Mouse (Mus musculus): ENCODE measurements around the gene Ctdsp2. TPM values are rescaled to one million over a fixed set of nuclear protein-coding genes. Genes with fewer than 3 reads are reported as not detected.
A peak's percentile ranks its signal among the peaks of the same experiment; 100 is the strongest.

Ctdsp2 gene
- polyA plus RNA-seq, 1 experiment from 2014 or later, result 39.6 TPM

DNA sequence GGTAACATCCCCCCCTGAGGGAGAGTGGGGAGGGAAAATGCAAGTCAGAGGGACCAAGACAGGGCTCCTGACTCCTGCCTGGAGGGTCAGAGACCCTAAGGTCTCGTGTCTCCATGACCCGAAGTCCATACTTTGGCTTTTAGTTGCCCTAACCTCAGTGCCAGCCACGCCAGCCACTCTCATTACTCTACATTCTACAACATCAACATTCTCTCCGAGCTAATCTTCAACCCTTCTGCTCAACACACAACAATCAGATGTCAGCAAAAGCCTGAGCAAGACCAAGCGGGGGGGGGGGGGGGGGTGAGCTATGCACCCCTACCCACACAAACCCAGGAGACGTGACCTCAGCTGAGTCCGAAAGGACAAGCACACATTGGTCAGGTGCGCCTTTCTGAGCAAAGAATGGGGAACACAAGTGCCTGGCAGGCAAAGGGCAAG lies 54.8 kb downstream of the Ctdsp2 start:
- no peak overlapping the region for H3K4me2 ChIP-seq
- no peak overlapping the region for H3K9ac ChIP-seq
- H3K27me3 ChIP-seq (replicated peaks), result peaks cover 16% of the 10 kb centered on the region
- WGBS, result 76% methylated on average over 8 of the region's 8 CpGs
- H3K4me3 ChIP-seq, result no peak overlapping the region
- H3K9me3 ChIP-seq, result no peaks in the 10 kb centered on the region
- peaks cover 8% of the 10 kb centered on the region for H3K4me1 ChIP-seq
- no peak for ATAC-seq (ENCODE audit: extremely low read depth, insufficient number of reproducible peaks, low FRiP score, low TSS enrichment)
- peaks cover 12% of the 10 kb centered on the region for H3K36me3 ChIP-seq
- H3K27ac ChIP-seq (replicated peaks), result no peak overlapping the region

- H3K4me3 ChIP-seq, result no peak overlapping the region
- WGBS, result 72% methylated on average over 12 of the region's 12 CpGs
- H3K9me3 ChIP-seq, result no peaks in the 10 kb centered on the region
- peaks cover 37% of the 10 kb centered on the region for H3K27me3 ChIP-seq (replicated peaks)
- H3K36me3 ChIP-seq, result no peaks in the 10 kb centered on the region
- H3K9ac ChIP-seq, result no peak overlapping the region
- H3K27ac ChIP-seq (replicated peaks), result no peak overlapping the region
- peaks cover 4% of the 10 kb centered on the region; the same call in 1 of the 2 replicates for H3K4me1 ChIP-seq
- no peak for ATAC-seq (ENCODE audit: extremely low read depth, insufficient number of reproducible peaks, low FRiP score, low TSS enrichment)
- H3K4me2 ChIP-seq, result no peak overlapping the region
Observed at GRCm38 (mm10) chr10:127036273-127036672, 57.8 kb downstream of the Ctdsp2 start.

DNA sequence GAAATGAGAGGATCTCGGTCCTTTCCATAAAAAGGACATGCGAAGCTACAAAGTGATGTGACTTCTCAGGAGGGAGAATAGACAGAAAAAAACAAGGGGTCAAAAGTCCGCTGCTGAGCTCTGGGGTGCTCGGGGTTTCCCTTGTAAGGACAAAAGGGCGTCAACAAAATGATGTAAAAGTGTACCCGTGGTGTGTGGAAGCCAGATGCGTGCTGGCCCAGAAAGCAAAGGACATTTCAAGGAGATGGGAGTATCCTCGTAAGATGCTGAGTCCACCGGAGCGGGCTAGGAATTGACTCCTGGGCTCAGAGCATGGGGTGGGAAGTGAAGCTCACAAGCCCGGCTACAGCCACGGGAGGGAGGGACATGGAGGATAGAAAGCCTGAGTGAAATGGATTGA lies 59.1 kb downstream of the Ctdsp2 start:
- peaks cover 37% of the 10 kb centered on the region for H3K27me3 ChIP-seq (replicated peaks)
- H3K9me3 ChIP-seq, result no peaks in the 10 kb centered on the region
- no peaks in the 10 kb centered on the region for H3K36me3 ChIP-seq
- WGBS, result 69% methylated on average over 12 of the region's 12 CpGs
- H3K27ac ChIP-seq (replicated peaks), result no peak overlapping the region
- peaks cover 8% of the 10 kb centered on the region for H3K4me1 ChIP-seq
- no peak overlapping the region for H3K4me3 ChIP-seq
- no peak for ATAC-seq (ENCODE audit: extremely low read depth, insufficient number of reproducible peaks, low FRiP score, low TSS enrichment)
- H3K9ac ChIP-seq, result no peak overlapping the region
- no peak overlapping the region for H3K4me2 ChIP-seq

GRCm38 (mm10) chr10:127040569-127041214 lies 62.2 kb downstream of the Ctdsp2 start:
- H3K27ac ChIP-seq (replicated peaks), result no peak overlapping the region
- H3K4me1 ChIP-seq, result peaks cover 13% of the 10 kb centered on the region
- H3K36me3 ChIP-seq, result peaks cover 21% of the 10 kb centered on the region
- peaks cover 37% of the 10 kb centered on the region for H3K27me3 ChIP-seq (replicated peaks)
- H3K4me2 ChIP-seq, result peak overlapping the region; percentile 97
- WGBS, result 2% methylated on average over 20 of the region's 20 CpGs
- no peaks in the 10 kb centered on the region for H3K9me3 ChIP-seq
- ATAC-seq (ENCODE audit: extremely low read depth, insufficient number of reproducible peaks, low FRiP score, low TSS enrichment), result no peak
- peak overlapping the region; percentile 86 for H3K4me3 ChIP-seq
- peak overlapping the region; percentile 86 for H3K9ac ChIP-seq

DNA sequence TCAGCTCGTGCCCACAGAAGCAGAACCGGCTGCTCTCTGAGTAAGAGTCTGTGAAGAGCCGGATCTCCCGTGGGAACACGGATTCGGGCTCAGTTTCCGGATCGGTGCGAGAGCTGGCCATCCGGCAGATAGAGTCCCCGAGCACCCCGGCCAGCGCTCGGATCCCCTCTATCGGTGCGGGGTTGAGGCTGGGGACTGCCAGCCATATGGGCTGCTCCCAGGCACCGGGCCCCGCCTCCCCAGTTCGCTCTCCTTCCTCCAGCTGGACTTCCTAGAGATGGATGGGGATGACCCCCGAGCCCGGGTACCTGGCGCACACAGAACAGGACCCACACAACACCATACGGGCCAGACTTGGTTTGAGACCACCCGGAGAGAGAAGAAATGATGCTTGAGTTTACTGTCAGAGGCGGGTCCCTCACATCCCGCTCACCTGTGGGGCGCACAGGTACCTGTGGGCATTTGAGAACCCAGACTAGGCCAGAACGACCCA lies 62.8 kb downstream of the Ctdsp2 start, which contains the start of the genes Mettl1 and Eef1akmt3:
TSS of gene Mettl1 (plus strand) at position 141 of the 493 bp plus-strand sequence.
TSS of gene Eef1akmt3 (minus strand) at position 240 of the 493 bp plus-strand sequence.
- ATAC-seq (ENCODE audit: extremely low read depth, insufficient number of reproducible peaks, low FRiP score, low TSS enrichment), result peak; percentile 23; the same call in 1 of the 2 replicates
- peak within 1 kb of the TSS; percentile 97 for H3K4me2 ChIP-seq
- no peaks in the 10 kb centered on the region for H3K9me3 ChIP-seq
- 0% methylated on average over 28 of the region's 28 CpGs for WGBS
- H3K27me3 ChIP-seq (replicated peaks), result peaks cover 36% of the 10 kb centered on the region
- H3K4me3 ChIP-seq, result peak within 1 kb of the TSS; percentile 86
- peak within 1 kb of the TSS; percentile 69 for H3K27ac ChIP-seq (replicated peaks)
- peaks cover 13% of the 10 kb centered on the region for H3K4me1 ChIP-seq
- peaks cover 23% of the 10 kb centered on the region for H3K36me3 ChIP-seq
- H3K9ac ChIP-seq, result peak within 1 kb of the TSS; percentile 86

DNA sequence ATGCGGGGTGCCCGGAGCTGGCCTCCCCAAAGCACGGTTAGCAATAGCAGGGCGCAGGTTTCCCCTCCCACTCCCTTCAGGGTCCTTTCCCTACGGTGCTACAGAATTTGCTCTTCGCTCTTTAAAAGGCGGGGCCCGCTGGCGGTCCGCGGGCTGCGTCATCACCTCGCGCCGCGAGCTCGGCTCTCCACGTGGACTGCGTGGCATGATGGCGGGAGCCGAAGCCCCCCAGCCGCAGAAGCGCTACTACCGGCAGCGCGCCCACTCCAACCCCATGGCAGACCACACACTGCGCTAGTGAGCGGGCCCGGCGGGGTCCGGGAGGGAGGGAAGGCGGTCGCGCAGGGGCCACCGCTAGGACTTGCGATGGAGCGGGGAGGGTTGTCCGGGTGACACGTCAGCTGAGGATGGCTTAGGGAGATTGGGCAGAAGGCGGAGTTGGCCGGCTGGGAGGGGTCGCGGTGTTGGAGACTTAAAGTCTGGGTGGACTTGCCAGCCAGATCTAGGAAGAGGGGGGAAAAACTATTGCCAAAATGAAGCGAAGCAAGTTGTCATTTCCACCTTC lies 63.3 kb downstream of the Ctdsp2 start:
- H3K27me3 ChIP-seq (replicated peaks), result peaks cover 37% of the 10 kb centered on the region
- H3K27ac ChIP-seq (replicated peaks), result peak overlapping the region; percentile 69
- no peaks in the 10 kb centered on the region for H3K9me3 ChIP-seq
- peaks cover 13% of the 10 kb centered on the region for H3K4me1 ChIP-seq
- WGBS, result under 1% methylated on average over 44 of the region's 44 CpGs
- peak; percentile 74 for ATAC-seq (ENCODE audit: extremely low read depth, insufficient number of reproducible peaks, low FRiP score, low TSS enrichment)
- peak overlapping the region; percentile 97 for H3K4me2 ChIP-seq
- peak overlapping the region; percentile 86 for H3K4me3 ChIP-seq
- H3K9ac ChIP-seq, result peak overlapping the region; percentile 86
- H3K36me3 ChIP-seq, result peaks cover 28% of the 10 kb centered on the region

GRCm38 (mm10) chr10:127042468-127043115 lies 64.1 kb downstream of the Ctdsp2 start:
- Histone ChIP-seq H3K4me1 (peaks cover 13% of the 10 kb centered on the region), H3K9me3 (no peaks in the 10 kb centered on the region), H3K4me3 (peak overlapping the region; percentile 86), H3K27me3 (replicated peaks) (peaks cover 40% of the 10 kb centered on the region), H3K36me3 (peaks cover 28% of the 10 kb centered on the region), H3K27ac (replicated peaks) (peak overlapping the region; percentile 69; the same call in 1 of the 2 replicates), H3K9ac (peak overlapping the region; percentile 86), H3K4me2 (peak overlapping the region; percentile 97)
- 22% methylated on average over 5 of the region's 5 CpGs for WGBS
- no peak for ATAC-seq (ENCODE audit: extremely low read depth, insufficient number of reproducible peaks, low FRiP score, low TSS enrichment)

GRCm38 (mm10) chr10:127043187-127043586 lies 64.7 kb downstream of the Ctdsp2 start:
- Histone ChIP-seq H3K27me3 (replicated peaks) (peaks cover 40% of the 10 kb centered on the region), H3K9ac (no peak overlapping the region; the same call in 1 of the 2 replicates), H3K4me1 (peaks cover 13% of the 10 kb centered on the region), H3K36me3 (peaks cover 28% of the 10 kb centered on the region), H3K9me3 (no peaks in the 10 kb centered on the region), H3K4me2 (no peak overlapping the region), H3K4me3 (no peak overlapping the region), H3K27ac (replicated peaks) (no peak overlapping the region)
- WGBS, result 90% methylated on average over 6 of the region's 6 CpGs
- ATAC-seq (ENCODE audit: extremely low read depth, insufficient number of reproducible peaks, low FRiP score, low TSS enrichment), result no peak

GRCm38 (mm10) chr10:127047954-127048353 lies 69.4 kb downstream of the Ctdsp2 start, which contains the start of gene Cyp27b1:
Gene Cyp27b1 (plus strand): TSS chr10:127048250.
- Histone ChIP-seq H3K9ac (peak within 1 kb of the TSS; percentile 50; the same call in 1 of the 2 replicates), H3K27ac (replicated peaks) (no peak within 1 kb of the TSS), H3K4me2 (peak within 1 kb of the TSS; percentile 51), H3K27me3 (replicated peaks) (peaks cover 65% of the 10 kb centered on the region), H3K4me1 (peaks cover 22% of the 10 kb centered on the region), H3K4me3 (peak within 1 kb of the TSS; percentile 32), H3K9me3 (no peaks in the 10 kb centered on the region), H3K36me3 (peaks cover 28% of the 10 kb centered on the region)
- WGBS, result 25% methylated on average over 5 of the region's 5 CpGs
- ATAC-seq (ENCODE audit: extremely low read depth, insufficient number of reproducible peaks, low FRiP score, low TSS enrichment), result no peak

- Histone ChIP-seq H3K9ac (peak overlapping the region; percentile 50; the same call in 1 of the 2 replicates), H3K36me3 (peaks cover 20% of the 10 kb centered on the region), H3K27me3 (replicated peaks) (peaks cover 73% of the 10 kb centered on the region), H3K4me2 (peak overlapping the region; percentile 51), H3K27ac (replicated peaks) (no peak overlapping the region), H3K4me3 (peak overlapping the region; percentile 32), H3K4me1 (peaks cover 21% of the 10 kb centered on the region), H3K9me3 (no peaks in the 10 kb centered on the region)
- no peak for ATAC-seq (ENCODE audit: extremely low read depth, insufficient number of reproducible peaks, low FRiP score, low TSS enrichment)
- 5% methylated on average over 35 of the region's 35 CpGs for WGBS
Observed at GRCm38 (mm10) chr10:127048608-127049394, 70.3 kb downstream of the Ctdsp2 start.

Measured in heart, embryonic 13.5 days (tissue).